In genomic region chr3:24486456-24487112, GRCm38 (mm10) we compare ENCODE assay signal across 25 mouse cellular contexts.
DNase-seq lines count a peak whose midpoint lies in the region; ATAC-seq and TF ChIP-seq lines count a peak whose summit lies in the region.
"Had no signal": no experiment of that assay in that cellular context is flagged by ENCODE, and none has a peak within 500 bp of the region (broad histone marks: within the 10 kb centered on the region; RNA-seq: fewer than 3 reads in every experiment).

No protein-coding gene starts in this region.

- H3K36me3 ChIP-seq in forebrain, embryonic 14.5 days (ENCODE audit: control insufficient read depth, insufficient read depth, low read length): no peaks in the 10 kb centered on the region
- no peaks in the 10 kb centered on the region for H3K36me3 ChIP-seq in forebrain, embryonic 10.5 days (replicated peaks)
- H3K36me3 ChIP-seq in stomach, postnatal 0 days (ENCODE audit: control insufficient read depth, insufficient read depth, low read length): no peaks in the 10 kb centered on the region
- H3K36me3 ChIP-seq: embryonic facial prominence, embryonic 10.5 days; heart, embryonic 15.5 days; hindbrain, embryonic 15.5 days; intestine, embryonic 15.5 days; limb, embryonic 13.5 days; liver, embryonic 15.5 days had no signal

- ATAC-seq in forebrain, embryonic 14.5 days: peak; percentile 46; the same call in 1 of the 2 replicates
- peak; percentile 80 for ATAC-seq in stomach, postnatal 0 days (ENCODE audit: low FRiP score, low TSS enrichment)
- ATAC-seq: activated CD4-positive, CD25-positive, alpha-beta regulatory T cell, adult 4 months; CD4-positive, CD25-positive, alpha-beta regulatory T cell, adult 4 months; intestine, embryonic 15.5 days; midbrain, embryonic 16.5 days had no signal

- H3K4me3 ChIP-seq in forebrain, embryonic 14.5 days (ENCODE audit: low read depth, low read length): no peak overlapping the region
- no peak overlapping the region for H3K4me3 ChIP-seq in forebrain, embryonic 10.5 days
- no peak overlapping the region for H3K4me3 ChIP-seq in stomach, postnatal 0 days (ENCODE audit: low read depth, low read length)
- H3K4me3 ChIP-seq: embryonic facial prominence, embryonic 10.5 days; heart, embryonic 15.5 days; hindbrain, embryonic 15.5 days; intestine, embryonic 15.5 days; limb, embryonic 13.5 days; liver, embryonic 15.5 days had no signal

- no peak for TF ChIP-seq EP300 in stomach, postnatal 0 days (optimal IDR thresholded peaks at IDR 0.05)

- H3K27me3 ChIP-seq in forebrain, embryonic 14.5 days (replicated peaks; ENCODE audit: control insufficient read depth, insufficient read depth, low read length): no peaks in the 10 kb centered on the region
- no peaks in the 10 kb centered on the region for H3K27me3 ChIP-seq in forebrain, embryonic 10.5 days (ENCODE audit: poor library complexity, severe bottlenecking)
- H3K27me3 ChIP-seq in stomach, postnatal 0 days (ENCODE audit: control insufficient read depth, insufficient read depth, low read length): no peaks in the 10 kb centered on the region
- H3K27me3 ChIP-seq: heart, embryonic 15.5 days; hindbrain, embryonic 15.5 days; intestine, embryonic 15.5 days; limb, embryonic 13.5 days; liver, embryonic 15.5 days had no signal

- H3K4me2 ChIP-seq in forebrain, embryonic 14.5 days (ENCODE audit: low read length): no peak overlapping the region
- no peak overlapping the region for H3K4me2 ChIP-seq in stomach, postnatal 0 days (replicated peaks; ENCODE audit: low read depth)
- H3K4me2 ChIP-seq: heart, embryonic 15.5 days; hindbrain, embryonic 15.5 days; intestine, embryonic 15.5 days; limb, embryonic 13.5 days; liver, embryonic 15.5 days had no signal

- no peak for TF ChIP-seq CTCF in stomach, postnatal 0 days (IDR thresholded peaks at IDR 0.05; ENCODE audit: low read depth)

- WGBS in forebrain, embryonic 14.5 days: 56% methylated on average over 4 of the region's 4 CpGs
- 79% methylated on average over 4 of the region's 4 CpGs for WGBS in forebrain, embryonic 10.5 days
- WGBS in stomach, postnatal 0 days: 46% methylated on average over 4 of the region's 4 CpGs

- H3K4me1 ChIP-seq in forebrain, embryonic 14.5 days (ENCODE audit: control insufficient read depth, insufficient read depth, low read length): no peaks in the 10 kb centered on the region
- H3K4me1 ChIP-seq in forebrain, embryonic 10.5 days: no peaks in the 10 kb centered on the region
- no peaks in the 10 kb centered on the region for H3K4me1 ChIP-seq in stomach, postnatal 0 days (replicated peaks; ENCODE audit: control insufficient read depth, insufficient read depth)
- H3K4me1 ChIP-seq: embryonic facial prominence, embryonic 10.5 days; heart, embryonic 15.5 days; hindbrain, embryonic 15.5 days; intestine, embryonic 15.5 days; limb, embryonic 13.5 days; liver, embryonic 15.5 days had no signal

- no peaks in the 10 kb centered on the region for H3K9me3 ChIP-seq in forebrain, embryonic 14.5 days (replicated peaks; ENCODE audit: control insufficient read depth, low read length)
- no peaks in the 10 kb centered on the region for H3K9me3 ChIP-seq in forebrain, embryonic 10.5 days
- H3K9me3 ChIP-seq in stomach, postnatal 0 days (ENCODE audit: control insufficient read depth, low read length): no peaks in the 10 kb centered on the region
- H3K9me3 ChIP-seq: embryonic facial prominence, embryonic 10.5 days; heart, embryonic 15.5 days; hindbrain, embryonic 15.5 days; intestine, embryonic 15.5 days; limb, embryonic 13.5 days; liver, embryonic 15.5 days had no signal

- no peak overlapping the region for H3K9ac ChIP-seq in forebrain, embryonic 14.5 days (ENCODE audit: low read length)
- H3K9ac ChIP-seq in stomach, postnatal 0 days (ENCODE audit: low read length): no peak overlapping the region
- H3K9ac ChIP-seq: heart, embryonic 15.5 days; hindbrain, embryonic 15.5 days; intestine, embryonic 15.5 days; limb, embryonic 13.5 days; liver, embryonic 15.5 days had no signal

- intact Hi-C loops in left cerebral cortex, postnatal 4 days (cut with DNase I): no loop called here

- DNase-seq in forebrain, embryonic 14.5 days (ENCODE audit: low spot score): peak; percentile 50
- no peak for DNase-seq in forebrain, embryonic 10.5 days (ENCODE audit: extremely low spot score, low spot score)
- peak; percentile 4 for DNase-seq in left cerebral cortex, adult 11 months (ENCODE audit: low spot score)
- DNase-seq in left cerebral cortex, postnatal 4 days: no peak
- DNase-seq in right cerebral cortex, adult 18-20 months: peak; percentile 12
- DNase-seq in right cerebral cortex, postnatal 4 days: no peak
- no peak for DNase-seq in stomach, postnatal 0 days (ENCODE audit: low spot score)
- DNase-seq in spleen, postnatal 10 days (ENCODE audit: low spot score in 2 of 2): no peak
- DNase-seq: adrenal gland, postnatal 10 days; cerebellum, adult 2 months; gastrocnemius, postnatal 36 days; heart, postnatal 4 days; kidney, postnatal 4 days; lung, postnatal 14 days; spleen, adult 18-20 months; thymus, adult 2 months had no signal

- H3K27ac ChIP-seq in forebrain, embryonic 14.5 days (ENCODE audit: low read depth, low read length): no peak overlapping the region
- H3K27ac ChIP-seq in forebrain, embryonic 10.5 days: no peak overlapping the region
- H3K27ac ChIP-seq in stomach, postnatal 0 days (replicated peaks): no peak overlapping the region
- H3K27ac ChIP-seq: embryonic facial prominence, embryonic 10.5 days; heart, embryonic 15.5 days; hindbrain, embryonic 15.5 days; intestine, embryonic 15.5 days; limb, embryonic 13.5 days; liver, embryonic 15.5 days had no signal

Comparison
In these comparisons a context has a peak if more than half of its experiments do, and no peak if none do; other contexts are left out.
1. DNase-seq: peak in forebrain, embryonic 14.5 days (single experiment), left cerebral cortex, adult 11 months (single experiment) and right cerebral cortex, adult 18-20 months (single experiment); none in forebrain, embryonic 10.5 days (single experiment), left cerebral cortex, postnatal 4 days (single experiment), right cerebral cortex, postnatal 4 days (single experiment), stomach, postnatal 0 days (single experiment) and spleen, postnatal 10 days (0 of 2).